Mouse (Mus musculus) myocyte (in vitro differentiated cells): ENCODE measurements around the gene Trhde.

Experiments
- CEBPB ChIP-seq: IDR thresholded peaks from 2 replicates; pipeline ENCODE4 v1.6.1; 2011; ENCODE audit warnings: mild to moderate bottlenecking, moderate library complexity; ENCODE audit not compliant: poor library complexity, insufficient read depth, severe bottlenecking
- E2F4 ChIP-seq: IDR thresholded peaks from one replicate; pipeline ENCODE4 v1.6.1; 2011; ENCODE audit warnings: mild to moderate bottlenecking, control low read depth, moderate library complexity; ENCODE audit not compliant: insufficient read depth
- MAX ChIP-seq: IDR thresholded peaks from one replicate; pipeline ENCODE4 v1.6.1; 2011; ENCODE audit warnings: low read depth, mild to moderate bottlenecking, control low read depth
- POLR2A ChIP-seq: IDR thresholded peaks from one replicate; pipeline ENCODE4 v1.6.1; 2011; ENCODE audit warnings: low read depth, mild to moderate bottlenecking, control low read depth, moderate library complexity; ENCODE audit not compliant: insufficient read length
- TCF12 ChIP-seq: IDR thresholded peaks from one replicate; pipeline ENCODE4 v1.6.1; 2011; ENCODE audit warnings: mild to moderate bottlenecking, control low read depth; ENCODE audit not compliant: poor library complexity, insufficient read depth, severe bottlenecking

GRCm38 (mm10) chr10:114737581-114737980 is 64.5 kb downstream of the Trhde start:
- TF ChIP-seq POLR2A = no peak
- TF ChIP-seq MAX = no peak
- TF ChIP-seq CEBPB = no peak
- TF ChIP-seq E2F4 = no peak
- TF ChIP-seq TCF12 = no peak
